Mouse (Mus musculus) brain, embryonic 14.5 days (tissue): ENCODE measurements around the gene Tuba8.

Experiments
- CTCF ChIP-seq: fragments of 200-500 bp; IDR thresholded peaks from 2 replicates; pipeline ENCODE4 v1.5.1; 2012; ENCODE audit warnings: inconsistent platforms, mild to moderate bottlenecking, moderate library complexity, borderline replicate concordance; ENCODE audit not compliant: insufficient read depth, insufficient read length; ENCODE audit errors: extremely low read depth
- POLR2A ChIP-seq: fragments of 200-500 bp; IDR thresholded peaks from 2 replicates; pipeline ENCODE4 v1.6.1; 2012; ENCODE audit warnings: mild to moderate bottlenecking, inconsistent platforms, borderline replicate concordance; ENCODE audit not compliant: poor library complexity, insufficient read depth, insufficient read length, severe bottlenecking; ENCODE audit errors: extremely low read depth

GRCm38 (mm10) chr6:121162616-121163015 lies 47.9 kb upstream of the Tuba8 start:
- TF ChIP-seq CTCF: no peak
- TF ChIP-seq POLR2A: no peak
